Mouse (Mus musculus) forebrain, postnatal 0 days (tissue): Measurements from ENCODE around the gene 4833427G06Rik. TPM values are rescaled to one million over a fixed set of nuclear protein-coding genes. Genes with fewer than 3 reads are reported as not detected.

ENCODE experiments used
- ATAC-seq: fragments of 200-750 bp; cut with Nextera tagmentation; 2 replicates; pipeline ENCODE4 v1.8.0; 2017; ENCODE audit warnings: mild to moderate bottlenecking, moderate library complexity
- DNase-seq: peaks from one replicate; pipeline ENCODE4 v3.0.0-alpha.2; 2015
- H3K27ac ChIP-seq: fragments of 300-500 bp; sonication (generic); 2 replicates; pipeline ENCODE4 v1.5.1; 2014; ENCODE audit warnings: low read depth, mild to moderate bottlenecking, antibody characterized with exemption, low read length, moderate library complexity, mixed read lengths
- H3K27me3 ChIP-seq: fragments of 300-500 bp; sonication (generic); 2 replicates; pipeline ENCODE4 v1.6.1; 2014; ENCODE audit warnings: mild to moderate bottlenecking, low read length, mixed read lengths; ENCODE audit not compliant: insufficient read depth
- H3K36me3 ChIP-seq: fragments of 300-500 bp; sonication (generic); 2 replicates; pipeline ENCODE4 v1.6.1; 2014; ENCODE audit warnings: mild to moderate bottlenecking, moderate library complexity; ENCODE audit not compliant: insufficient read depth
- H3K4me1 ChIP-seq: fragments of 300-500 bp; sonication (generic); 2 replicates; pipeline ENCODE4 v1.6.1; 2014; ENCODE audit warnings: antibody characterized with exemption; ENCODE audit not compliant: insufficient read depth
- H3K4me2 ChIP-seq: fragments of 300-500 bp; sonication (generic); 2 replicates; pipeline ENCODE4 v1.6.1; 2014; ENCODE audit warnings: low read depth, mild to moderate bottlenecking, moderate library complexity
- H3K4me3 ChIP-seq: fragments of 300-500 bp; sonication (generic); 2 replicates; pipeline ENCODE4 v1.5.1; 2014; ENCODE audit warnings: low read depth, low read length, mixed read lengths
- H3K9ac ChIP-seq: fragments of 300-500 bp; sonication (generic); 2 replicates; pipeline ENCODE4 v1.6.1; 2014; ENCODE audit warnings: mild to moderate bottlenecking
- H3K9me3 ChIP-seq: fragments of 300-500 bp; sonication (generic); 2 replicates; pipeline ENCODE4 v1.6.1; 2016; ENCODE audit warnings: low read length
- CTCF ChIP-seq: sonication (generic); IDR thresholded peaks from 2 replicates; pipeline ENCODE4 v1.5.1; 2016; ENCODE audit warnings: antibody characterized with exemption, control low read depth, low read depth
- WGBS: fragments of 180-500 bp; shearing (Covaris S2); extraction: QIAGEN DNeasy Blood & Tissue Kit; methylation state at CpG from one replicate; pipeline ENCODE4 v1.1.7; 2014; 5-methylcytosine and 5-hydroxymethylcytosine counted together
- polyA plus RNA-seq: library from polyadenylated mRNA; unstranded; fragments of >200 nt; fragmentation: Nextera tagmentation; extraction: Ambion mirVana; gene quantifications from 2 replicates; pipeline ENCODE4 v1.2.1, GENCODE M21; 2015
- total RNA-seq: library from RNA; depleted of rRNA; stranded (reverse); fragments of >200 nt; gene quantifications from 2 replicates; pipeline ENCODE4 v1.2.3, GENCODE M21; 2014

The 4833427G06Rik gene
- total and polyA plus RNA-seq, 2 experiments from 2014 or later: 1.4 to 2.4 TPM

GRCm38 (mm10) chr9:51138301-51138700 is 36.4 kb upstream of the 4833427G06Rik start:
- ATAC-seq (no peak), DNase-seq (no peak)
- Histone ChIP-seq H3K27me3 (no peaks in the 10 kb centered on the region), H3K36me3 (no peaks in the 10 kb centered on the region), H3K27ac (no peak overlapping the region), H3K4me3 (no peak overlapping the region), H3K4me1 (no peaks in the 10 kb centered on the region), H3K9me3 (no peaks in the 10 kb centered on the region), H3K4me2 (no peak overlapping the region), H3K9ac (no peak overlapping the region)
- no peak for TF ChIP-seq CTCF
- 78% methylated on average over 1 of the region's 1 CpGs for WGBS

GRCm38 (mm10) chr9:51137836-51138235 is 36.0 kb upstream of the 4833427G06Rik start:
- Histone ChIP-seq H3K27ac (no peak overlapping the region), H3K4me1 (no peaks in the 10 kb centered on the region), H3K9me3 (no peaks in the 10 kb centered on the region), H3K9ac (no peak overlapping the region), H3K4me3 (no peak overlapping the region), H3K36me3 (no peaks in the 10 kb centered on the region), H3K4me2 (no peak overlapping the region), H3K27me3 (no peaks in the 10 kb centered on the region)
- 93% methylated on average over 1 of the region's 1 CpGs for WGBS
- ATAC-seq: no peak
- no peak for TF ChIP-seq CTCF
- no peak for DNase-seq

GRCm38 (mm10) chr9:51137432-51137831 is 35.6 kb upstream of the 4833427G06Rik start:
- H3K9ac ChIP-seq: no peak overlapping the region
- no peak overlapping the region for H3K27ac ChIP-seq
- no peak for ATAC-seq
- H3K4me2 ChIP-seq: no peak overlapping the region
- no peaks in the 10 kb centered on the region for H3K36me3 ChIP-seq
- WGBS: 86% methylated on average over 4 of the region's 4 CpGs
- DNase-seq: no peak
- H3K9me3 ChIP-seq: no peaks in the 10 kb centered on the region
- no peak for TF ChIP-seq CTCF
- no peaks in the 10 kb centered on the region for H3K4me1 ChIP-seq
- H3K4me3 ChIP-seq: no peak overlapping the region
- no peaks in the 10 kb centered on the region for H3K27me3 ChIP-seq

- Histone ChIP-seq H3K27me3 (no peaks in the 10 kb centered on the region), H3K36me3 (no peaks in the 10 kb centered on the region), H3K4me3 (no peak overlapping the region), H3K4me2 (no peak overlapping the region), H3K4me1 (no peaks in the 10 kb centered on the region), H3K9me3 (no peaks in the 10 kb centered on the region), H3K9ac (no peak overlapping the region), H3K27ac (no peak overlapping the region)
- peak; percentile 66 for TF ChIP-seq CTCF
- 58% methylated on average over 3 of the region's 3 CpGs for WGBS
- ATAC-seq (no peak), DNase-seq (peak; percentile 26)
Observed at GRCm38 (mm10) chr9:51136985-51137384, 35.1 kb upstream of the 4833427G06Rik start.

GRCm38 (mm10) chr9:51114767-51115166 is 12.9 kb upstream of the 4833427G06Rik start:
- 85% methylated on average over 4 of the region's 4 CpGs for WGBS
- Histone ChIP-seq H3K9me3 (no peaks in the 10 kb centered on the region), H3K4me1 (no peaks in the 10 kb centered on the region), H3K9ac (no peak overlapping the region), H3K36me3 (no peaks in the 10 kb centered on the region), H3K4me2 (no peak overlapping the region), H3K27ac (no peak overlapping the region), H3K4me3 (no peak overlapping the region), H3K27me3 (no peaks in the 10 kb centered on the region)
- ATAC-seq (no peak), DNase-seq (no peak)
- no peak for TF ChIP-seq CTCF

GRCm38 (mm10) chr9:51105751-51106150 is 3.9 kb upstream of the 4833427G06Rik start:
- 93% methylated on average over 2 of the region's 2 CpGs for WGBS
- H3K9me3 ChIP-seq: no peaks in the 10 kb centered on the region
- H3K36me3 ChIP-seq: no peaks in the 10 kb centered on the region
- H3K4me3 ChIP-seq: no peak overlapping the region
- ATAC-seq: no peak
- TF ChIP-seq CTCF: no peak
- H3K27me3 ChIP-seq: 0 out of 2 replicates have a peak, but pooled peaks cover 2% of the 10 kb centered on the region
- H3K4me1 ChIP-seq: no peaks in the 10 kb centered on the region
- no peak overlapping the region for H3K9ac ChIP-seq
- no peak overlapping the region for H3K4me2 ChIP-seq
- H3K27ac ChIP-seq: no peak overlapping the region
- DNase-seq: no peak

GRCm38 (mm10) chr9:51103808-51104514 is 2.1 kb upstream of the 4833427G06Rik start:
- Histone ChIP-seq H3K36me3 (no peaks in the 10 kb centered on the region), H3K4me1 (no peaks in the 10 kb centered on the region), H3K27me3 (0 out of 2 replicates have a peak, but pooled peaks cover 2% of the 10 kb centered on the region), H3K9me3 (no peaks in the 10 kb centered on the region), H3K9ac (peak overlapping the region; percentile 63), H3K27ac (no peak overlapping the region), H3K4me2 (peak overlapping the region; percentile 100), H3K4me3 (peak overlapping the region; percentile 51)
- TF ChIP-seq CTCF: no peak
- ATAC-seq (peak; percentile 72), DNase-seq (peak; percentile 9)
- 14% methylated on average over 28 of the region's 30 CpGs for WGBS
